Mouse (Mus musculus) 3134 (cell line): Measurements from ENCODE around the gene Tenm4.

Experiments
- DNase-seq: peaks from one replicate; pipeline ENCODE4 v3.0.0-alpha.2; 2011; ENCODE audit warnings: low spot score; ENCODE audit not compliant: insufficient read length; ENCODE audit errors: extremely low read depth

Gene Tenm4

GRCm38 (mm10) chr7:96185411-96185810 lies 14.4 kb downstream of the Tenm4 start:
- no peak for DNase-seq

- DNase-seq = no peak
Measured at GRCm38 (mm10) chr7:96203812-96204560, 32.9 kb downstream of the Tenm4 start.

GRCm38 (mm10) chr7:96204809-96205350 lies 33.8 kb downstream of the Tenm4 start:
- DNase-seq = no peak

GRCm38 (mm10) chr7:96207071-96207470 lies 36.0 kb downstream of the Tenm4 start:
- DNase-seq = no peak

- DNase-seq = no peak
Measured at GRCm38 (mm10) chr7:96209783-96210524, 38.9 kb downstream of the Tenm4 start.

GRCm38 (mm10) chr7:96210525-96211369 lies 39.7 kb downstream of the Tenm4 start:
- no peak for DNase-seq

- no peak for DNase-seq
Measured at GRCm38 (mm10) chr7:96211618-96212021, 40.6 kb downstream of the Tenm4 start.

GRCm38 (mm10) chr7:96212224-96212591 lies 41.2 kb downstream of the Tenm4 start:
- DNase-seq = no peak

GRCm38 (mm10) chr7:96212592-96213541 lies 41.8 kb downstream of the Tenm4 start:
- DNase-seq = no peak

GRCm38 (mm10) chr7:96213741-96214140 lies 42.7 kb downstream of the Tenm4 start:
- DNase-seq = no peak

DNA sequence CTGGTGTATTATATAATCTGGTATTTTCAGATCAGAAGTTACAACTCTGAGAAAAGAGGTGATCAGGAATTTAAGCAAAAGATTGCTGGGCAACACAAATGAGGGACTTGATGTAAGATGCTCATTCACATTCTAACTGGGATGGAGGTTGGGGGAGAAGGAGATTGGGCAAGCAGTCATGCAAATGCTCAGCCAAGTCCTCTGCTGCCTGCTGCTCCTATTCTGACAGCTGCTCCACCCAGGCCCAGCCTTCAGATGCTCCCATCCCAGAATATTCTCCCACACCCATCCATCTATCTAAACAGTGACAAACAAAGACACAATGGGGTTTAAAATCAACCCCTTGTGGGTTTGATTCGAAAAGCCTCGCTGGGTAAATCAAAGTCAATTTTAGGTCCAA lies 43.8 kb downstream of the Tenm4 start:
- DNase-seq = no peak

- no peak for DNase-seq
Measured at GRCm38 (mm10) chr7:96215894-96216509, 45.0 kb downstream of the Tenm4 start.

DNA sequence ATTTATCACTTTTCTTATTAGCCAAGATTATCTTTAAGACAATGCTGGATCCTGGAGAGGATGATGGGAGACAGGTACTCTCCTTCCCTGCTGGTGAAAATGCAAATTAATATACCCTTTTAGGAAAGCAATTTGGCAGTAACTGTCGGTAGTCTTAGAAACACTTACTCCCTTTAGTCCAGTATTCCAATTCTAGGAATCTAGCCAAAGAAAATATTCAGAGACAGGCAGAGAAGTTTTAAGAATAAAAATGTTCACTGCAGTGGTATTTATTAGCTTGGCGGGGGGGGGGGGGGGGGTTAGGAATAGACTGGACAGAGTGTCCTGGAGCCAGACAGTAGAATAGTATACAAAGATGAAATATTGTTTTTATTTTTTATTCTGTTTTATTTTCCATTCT lies 48.3 kb downstream of the Tenm4 start:
- no peak for DNase-seq

GRCm38 (mm10) chr7:96220647-96221046 lies 49.6 kb downstream of the Tenm4 start:
- no peak for DNase-seq

- no peak for DNase-seq
Measured at GRCm38 (mm10) chr7:96222569-96222968, 51.5 kb downstream of the Tenm4 start.

DNA sequence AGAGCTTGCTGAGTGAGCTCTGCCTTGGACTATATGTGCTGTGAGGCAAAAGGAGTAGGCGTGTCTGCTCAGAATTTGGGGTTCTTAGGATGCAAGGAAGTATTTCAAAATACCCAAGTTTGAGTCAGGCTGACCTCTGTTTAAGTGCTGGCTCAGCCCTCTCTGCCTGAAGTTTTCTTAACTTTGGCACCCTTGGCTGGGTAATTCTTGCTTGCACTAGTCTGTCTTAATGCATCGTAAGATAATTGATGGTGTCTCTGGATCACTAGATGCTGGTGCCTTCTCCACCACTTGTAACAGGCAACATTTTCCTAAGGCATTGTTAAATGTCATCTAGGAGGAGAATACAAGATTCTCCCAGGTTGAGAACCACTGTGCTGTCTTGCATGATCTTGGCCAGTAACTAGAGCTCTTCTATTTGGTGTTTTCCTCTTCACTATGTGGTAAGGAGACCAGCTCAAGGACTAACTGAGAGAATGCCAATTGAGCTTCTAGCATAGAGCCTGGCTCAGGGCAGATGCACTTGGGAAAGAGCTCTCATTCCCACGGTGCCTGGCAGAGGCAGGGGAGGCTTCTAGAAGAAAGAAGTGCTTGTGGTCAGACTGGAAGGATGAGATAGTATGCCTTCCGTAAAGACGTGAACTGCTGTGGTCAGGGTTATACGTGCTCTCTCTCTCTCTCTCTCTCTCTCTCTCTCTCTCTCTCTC lies 57.7 kb downstream of the Tenm4 start:
- DNase-seq = no peak

- no peak for DNase-seq
Measured at GRCm38 (mm10) chr7:96230006-96230719, 59.1 kb downstream of the Tenm4 start.

GRCm38 (mm10) chr7:96230720-96231241 lies 59.7 kb downstream of the Tenm4 start:
- no peak for DNase-seq
